Mouse (Mus musculus): ENCODE results near the gene Ino80. TPM values are rescaled to one million over a fixed set of nuclear protein-coding genes. Genes with fewer than 3 reads are reported as not detected.

Gene Ino80
- polyA plus RNA-seq, 1 experiment: 4.6 TPM

- TF ChIP-seq POLR2A (IDR thresholded peaks at IDR 0.05; ENCODE audit: low read depth, low read length) (no peak), CTCF (IDR thresholded peaks at IDR 0.05; ENCODE audit: extremely low read depth, insufficient read length, insufficient replicate concordance, low read depth, low read length) (no peak)
- Histone ChIP-seq H3K4me3 (ENCODE audit: low read depth, low read length) (no peak overlapping the region), H3K27ac (ENCODE audit: insufficient read depth, low read depth, low read length) (no peak overlapping the region), H3K36me3 (ENCODE audit: control insufficient read depth, insufficient read depth, low read length) (peaks cover 12% of the 10 kb centered on the region), H3K4me1 (ENCODE audit: control insufficient read depth, insufficient read depth, insufficient read length, low read length) (no peaks in the 10 kb centered on the region), H3K27me3 (ENCODE audit: control insufficient read depth, insufficient read depth, low read length) (no peaks in the 10 kb centered on the region)
- 98% methylated on average over 3 of the region's 3 CpGs for WGBS
Measured at GRCm38 (mm10) chr2:119461028-119461427, 16.5 kb downstream of the Ino80 start.

- Histone ChIP-seq H3K27ac (ENCODE audit: insufficient read depth, low read depth, low read length) (no peak overlapping the region), H3K4me1 (ENCODE audit: control insufficient read depth, insufficient read depth, insufficient read length, low read length) (no peaks in the 10 kb centered on the region), H3K36me3 (ENCODE audit: control insufficient read depth, insufficient read depth, low read length) (peaks cover 38% of the 10 kb centered on the region), H3K27me3 (ENCODE audit: control insufficient read depth, insufficient read depth, low read length) (no peaks in the 10 kb centered on the region), H3K4me3 (ENCODE audit: low read depth, low read length) (no peak overlapping the region)
- TF ChIP-seq POLR2A (IDR thresholded peaks at IDR 0.05; ENCODE audit: low read depth, low read length) (no peak), CTCF (IDR thresholded peaks at IDR 0.05; ENCODE audit: extremely low read depth, insufficient read length, insufficient replicate concordance, low read depth, low read length) (no peak)
- 89% methylated on average over 3 of the region's 3 CpGs for WGBS
Measured at GRCm38 (mm10) chr2:119454558-119454957, 22.9 kb downstream of the Ino80 start.

GRCm38 (mm10) chr2:119436988-119437387 is 40.5 kb downstream of the Ino80 start:
- no peak overlapping the region for H3K4me3 ChIP-seq (ENCODE audit: low read depth, low read length)
- 81% methylated on average over 1 of the region's 1 CpGs for WGBS
- peaks cover 33% of the 10 kb centered on the region for H3K36me3 ChIP-seq (ENCODE audit: control insufficient read depth, insufficient read depth, low read length)
- H3K27ac ChIP-seq (ENCODE audit: insufficient read depth, low read depth, low read length): no peak overlapping the region
- H3K4me1 ChIP-seq (ENCODE audit: control insufficient read depth, insufficient read depth, insufficient read length, low read length): peaks cover 1% of the 10 kb centered on the region; the same call in 1 of the 2 replicates
- no peak for TF ChIP-seq POLR2A (IDR thresholded peaks at IDR 0.05; ENCODE audit: low read depth, low read length)
- no peak for TF ChIP-seq CTCF (IDR thresholded peaks at IDR 0.05; ENCODE audit: extremely low read depth, insufficient read length, insufficient replicate concordance, low read depth, low read length)
- H3K27me3 ChIP-seq (ENCODE audit: control insufficient read depth, insufficient read depth, low read length): no peaks in the 10 kb centered on the region

GRCm38 (mm10) chr2:119436467-119436866 is 41.0 kb downstream of the Ino80 start:
- Histone ChIP-seq H3K36me3 (ENCODE audit: control insufficient read depth, insufficient read depth, low read length) (peaks cover 32% of the 10 kb centered on the region), H3K27me3 (ENCODE audit: control insufficient read depth, insufficient read depth, low read length) (no peaks in the 10 kb centered on the region), H3K27ac (ENCODE audit: insufficient read depth, low read depth, low read length) (no peak overlapping the region), H3K4me1 (ENCODE audit: control insufficient read depth, insufficient read depth, insufficient read length, low read length) (peaks cover 1% of the 10 kb centered on the region; the same call in 1 of the 2 replicates), H3K4me3 (ENCODE audit: low read depth, low read length) (no peak overlapping the region)
- 84% methylated on average over 4 of the region's 4 CpGs for WGBS
- TF ChIP-seq CTCF (IDR thresholded peaks at IDR 0.05; ENCODE audit: extremely low read depth, insufficient read length, insufficient replicate concordance, low read depth, low read length): no peak
- no peak for TF ChIP-seq POLR2A (IDR thresholded peaks at IDR 0.05; ENCODE audit: low read depth, low read length)

GRCm38 (mm10) chr2:119413819-119414218 is 63.7 kb downstream of the Ino80 start:
- TF ChIP-seq CTCF (IDR thresholded peaks at IDR 0.05; ENCODE audit: extremely low read depth, insufficient read length, insufficient replicate concordance, low read depth, low read length) (no peak), POLR2A (IDR thresholded peaks at IDR 0.05; ENCODE audit: low read depth, low read length) (no peak)
- H3K27me3 ChIP-seq (ENCODE audit: control insufficient read depth, insufficient read depth, low read length): no peaks in the 10 kb centered on the region
- peaks cover 36% of the 10 kb centered on the region for H3K36me3 ChIP-seq (ENCODE audit: control insufficient read depth, insufficient read depth, low read length)
- no peaks in the 10 kb centered on the region for H3K4me1 ChIP-seq (ENCODE audit: control insufficient read depth, insufficient read depth, insufficient read length, low read length)
- H3K4me3 ChIP-seq (ENCODE audit: low read depth, low read length): no peak overlapping the region
- H3K27ac ChIP-seq (ENCODE audit: insufficient read depth, low read depth, low read length): no peak overlapping the region
- WGBS: 16% methylated on average over 1 of the region's 1 CpGs

- Histone ChIP-seq H3K27me3 (ENCODE audit: control insufficient read depth, insufficient read depth, low read length) (no peaks in the 10 kb centered on the region), H3K27ac (ENCODE audit: insufficient read depth, low read depth, low read length) (no peak overlapping the region), H3K4me3 (ENCODE audit: low read depth, low read length) (no peak overlapping the region), H3K36me3 (ENCODE audit: control insufficient read depth, insufficient read depth, low read length) (peaks cover 36% of the 10 kb centered on the region), H3K4me1 (ENCODE audit: control insufficient read depth, insufficient read depth, insufficient read length, low read length) (peaks cover 3% of the 10 kb centered on the region; the same call in 1 of the 2 replicates)
- TF ChIP-seq POLR2A (IDR thresholded peaks at IDR 0.05; ENCODE audit: low read depth, low read length): no peak
- WGBS: 53% methylated on average over 2 of the region's 2 CpGs
Measured at GRCm38 (mm10) chr2:119411674-119412073, 65.8 kb downstream of the Ino80 start.

GRCm38 (mm10) chr2:119411016-119411415 is 66.5 kb downstream of the Ino80 start:
- Histone ChIP-seq H3K27ac (ENCODE audit: insufficient read depth, low read depth, low read length) (no peak overlapping the region), H3K4me1 (ENCODE audit: control insufficient read depth, insufficient read depth, insufficient read length, low read length) (peaks cover 3% of the 10 kb centered on the region; the same call in 1 of the 2 replicates), H3K4me3 (ENCODE audit: low read depth, low read length) (no peak overlapping the region), H3K36me3 (ENCODE audit: control insufficient read depth, insufficient read depth, low read length) (peaks cover 41% of the 10 kb centered on the region), H3K27me3 (ENCODE audit: control insufficient read depth, insufficient read depth, low read length) (no peaks in the 10 kb centered on the region)
- TF ChIP-seq POLR2A (IDR thresholded peaks at IDR 0.05; ENCODE audit: low read depth, low read length) (no peak), CTCF (IDR thresholded peaks at IDR 0.05; ENCODE audit: extremely low read depth, insufficient read length, insufficient replicate concordance, low read depth, low read length) (no peak)
- 75% methylated on average over 5 of the region's 5 CpGs for WGBS

GRCm38 (mm10) chr2:119408733-119409132 is 68.8 kb downstream of the Ino80 start:
- H3K4me1 ChIP-seq (ENCODE audit: control insufficient read depth, insufficient read depth, insufficient read length, low read length): peaks cover 3% of the 10 kb centered on the region; the same call in 1 of the 2 replicates
- H3K36me3 ChIP-seq (ENCODE audit: control insufficient read depth, insufficient read depth, low read length): peaks cover 49% of the 10 kb centered on the region
- TF ChIP-seq CTCF (IDR thresholded peaks at IDR 0.05; ENCODE audit: extremely low read depth, insufficient read length, insufficient replicate concordance, low read depth, low read length) (no peak), POLR2A (IDR thresholded peaks at IDR 0.05; ENCODE audit: low read depth, low read length) (no peak)
- H3K27ac ChIP-seq (ENCODE audit: insufficient read depth, low read depth, low read length): no peak overlapping the region; the same call in 1 of the 2 replicates
- H3K4me3 ChIP-seq (ENCODE audit: low read depth, low read length): no peak overlapping the region
- no peaks in the 10 kb centered on the region for H3K27me3 ChIP-seq (ENCODE audit: control insufficient read depth, insufficient read depth, low read length)

Data from small intestine, adult 2 months (tissue).